Mouse (Mus musculus) heart, embryonic 16.5 days (tissue): ENCODE measurements around the gene Tsc22d1. TPM values are rescaled to one million over a fixed set of nuclear protein-coding genes. Genes with fewer than 3 reads are reported as not detected.

ENCODE experiments used
- ATAC-seq: fragments of 200-750 bp; cut with Nextera tagmentation; replicated peaks from 2 replicates; pipeline ENCODE4 v1.8.0; 2017; ENCODE audit warnings: moderate number of reproducible peaks; ENCODE audit not compliant: insufficient read depth, low FRiP score; ENCODE audit errors: extremely low read depth
- H3K27ac ChIP-seq: fragments of 300-500 bp; sonication (generic); 2 replicates; pipeline ENCODE4 v1.5.1; 2014; ENCODE audit warnings: mild to moderate bottlenecking, low read length, control low read depth, moderate library complexity
- H3K27me3 ChIP-seq: fragments of 300-500 bp; sonication (generic); 2 replicates; pipeline ENCODE4 v1.6.1; 2014; ENCODE audit warnings: low read length, mixed read lengths; ENCODE audit not compliant: control insufficient read depth, insufficient read depth
- H3K36me3 ChIP-seq: fragments of 300-500 bp; sonication (generic); 2 replicates; pipeline ENCODE4 v1.6.1; 2014; ENCODE audit not compliant: control insufficient read depth, insufficient read depth
- H3K4me1 ChIP-seq: fragments of 300-500 bp; sonication (generic); 2 replicates; pipeline ENCODE4 v1.6.1; 2014; ENCODE audit warnings: low read length, mixed read lengths; ENCODE audit not compliant: control insufficient read depth, insufficient read depth
- H3K4me2 ChIP-seq: fragments of 300-500 bp; sonication (generic); 2 replicates; pipeline ENCODE4 v1.6.1; 2014; ENCODE audit warnings: low read depth, mild to moderate bottlenecking, control low read depth, low read length
- H3K4me3 ChIP-seq: fragments of 300-500 bp; sonication (generic); 2 replicates; pipeline ENCODE4 v1.5.1; 2014; ENCODE audit warnings: mild to moderate bottlenecking, control low read depth, low read length
- H3K9ac ChIP-seq: fragments of 300-500 bp; sonication (generic); 2 replicates; pipeline ENCODE4 v1.6.1; 2014; ENCODE audit warnings: low read length, control low read depth
- H3K9me3 ChIP-seq: fragments of 300-500 bp; sonication (generic); replicated peaks from 2 replicates; pipeline ENCODE4 v1.6.1; 2016; ENCODE audit warnings: low read length; ENCODE audit not compliant: control insufficient read depth
- WGBS: fragments of 180-500 bp; shearing (Covaris S2); extraction: QIAGEN DNeasy Blood & Tissue Kit; methylation state at CpG from one replicate; pipeline ENCODE4 v1.1.7; 2014; 5-methylcytosine and 5-hydroxymethylcytosine counted together
- polyA plus RNA-seq: library from polyadenylated mRNA; unstranded; fragments of >200 nt; fragmentation: Nextera tagmentation; extraction: Ambion mirVana; gene quantifications from 2 replicates; pipeline ENCODE4 v1.2.1, GENCODE M21; 2015

Gene Tsc22d1
- polyA plus RNA-seq, 1 experiment from 2014 or later, result 367 TPM

- H3K9ac ChIP-seq, result no peak overlapping the region
- H3K4me2 ChIP-seq, result no peak overlapping the region
- WGBS, result 65% methylated on average over 8 of the region's 9 CpGs
- no peak for ATAC-seq
- no peaks in the 10 kb centered on the region for H3K9me3 ChIP-seq
- H3K27me3 ChIP-seq, result no peaks in the 10 kb centered on the region
- peaks cover 2% of the 10 kb centered on the region for H3K4me1 ChIP-seq
- no peaks in the 10 kb centered on the region for H3K36me3 ChIP-seq
- H3K27ac ChIP-seq, result no peak overlapping the region
- no peak overlapping the region for H3K4me3 ChIP-seq
These were observed 113.1 kb downstream of the Tsc22d1 start for GRCm38 (mm10) chr14:76527758-76528313.

- Histone ChIP-seq H3K4me2 (no peak overlapping the region), H3K36me3 (no peaks in the 10 kb centered on the region), H3K27me3 (no peaks in the 10 kb centered on the region), H3K4me3 (no peak overlapping the region), H3K4me1 (peaks cover 10% of the 10 kb centered on the region), H3K9me3 (no peaks in the 10 kb centered on the region), H3K27ac (peak overlapping the region; percentile 28; the same call in 1 of the 2 replicates), H3K9ac (no peak overlapping the region)
- no peak for ATAC-seq
- WGBS, result 27% methylated on average over 5 of the region's 5 CpGs
These were observed 113.9 kb downstream of the Tsc22d1 start for GRCm38 (mm10) chr14:76528641-76529040.

- Histone ChIP-seq H3K4me1 (peaks cover 10% of the 10 kb centered on the region), H3K4me2 (no peak overlapping the region), H3K27ac (no peak overlapping the region), H3K36me3 (no peaks in the 10 kb centered on the region), H3K9ac (no peak overlapping the region), H3K9me3 (no peaks in the 10 kb centered on the region), H3K4me3 (no peak overlapping the region), H3K27me3 (no peaks in the 10 kb centered on the region)
- 85% methylated on average over 7 of the region's 7 CpGs for WGBS
- no peak for ATAC-seq
These were observed 116.4 kb downstream of the Tsc22d1 start for GRCm38 (mm10) chr14:76531027-76531660.

GRCm38 (mm10) chr14:76532257-76533169 lies 117.8 kb downstream of the Tsc22d1 start:
- WGBS, result 28% methylated on average over 20 of the region's 20 CpGs

GRCm38 (mm10) chr14:76533170-76533815 lies 118.5 kb downstream of the Tsc22d1 start:
- peak overlapping the region; percentile 64 for H3K4me2 ChIP-seq
- no peaks in the 10 kb centered on the region for H3K27me3 ChIP-seq
- H3K9me3 ChIP-seq, result no peaks in the 10 kb centered on the region
- H3K36me3 ChIP-seq, result no peaks in the 10 kb centered on the region
- peak overlapping the region; percentile 53; the same call in 1 of the 2 replicates for H3K27ac ChIP-seq
- H3K9ac ChIP-seq, result peak overlapping the region; percentile 59
- peaks cover 8% of the 10 kb centered on the region for H3K4me1 ChIP-seq
- H3K4me3 ChIP-seq, result peak overlapping the region; percentile 37
- WGBS, result 21% methylated on average over 10 of the region's 10 CpGs
- no peak; the same call in 1 of the 2 replicates for ATAC-seq

More at GRCm38 (mm10) chr14:76532257-76533169, 117.8 kb downstream of the Tsc22d1 start:
- H3K27me3 ChIP-seq, result no peaks in the 10 kb centered on the region
- peak overlapping the region; percentile 59 for H3K9ac ChIP-seq
- ATAC-seq, result peak; percentile 62; the same call in 1 of the 2 replicates
- H3K27ac ChIP-seq, result peak overlapping the region; percentile 53; the same call in 1 of the 2 replicates
- peak overlapping the region; percentile 37 for H3K4me3 ChIP-seq
- no peaks in the 10 kb centered on the region for H3K9me3 ChIP-seq
- peak overlapping the region; percentile 64 for H3K4me2 ChIP-seq
- no peaks in the 10 kb centered on the region for H3K36me3 ChIP-seq
- H3K4me1 ChIP-seq, result peaks cover 8% of the 10 kb centered on the region

- no peak overlapping the region for H3K4me3 ChIP-seq
- H3K4me1 ChIP-seq, result peaks cover 8% of the 10 kb centered on the region
- H3K36me3 ChIP-seq, result no peaks in the 10 kb centered on the region
- no peak overlapping the region for H3K4me2 ChIP-seq
- H3K9ac ChIP-seq, result no peak overlapping the region
- H3K27me3 ChIP-seq, result no peaks in the 10 kb centered on the region
- no peak overlapping the region for H3K27ac ChIP-seq
- H3K9me3 ChIP-seq, result no peaks in the 10 kb centered on the region
- WGBS, result 92% methylated on average over 1 of the region's 1 CpGs
- ATAC-seq, result no peak
These were observed 120.3 kb downstream of the Tsc22d1 start for GRCm38 (mm10) chr14:76535096-76535495.

- H3K9ac ChIP-seq, result no peak overlapping the region
- H3K4me2 ChIP-seq, result no peak overlapping the region
- no peaks in the 10 kb centered on the region for H3K36me3 ChIP-seq
- peaks cover 12% of the 10 kb centered on the region for H3K4me1 ChIP-seq
- H3K27ac ChIP-seq, result no peak overlapping the region
- WGBS, result 38% methylated on average over 6 of the region's 6 CpGs
- ATAC-seq, result no peak
- no peak overlapping the region for H3K4me3 ChIP-seq
- H3K27me3 ChIP-seq, result no peaks in the 10 kb centered on the region
- no peaks in the 10 kb centered on the region for H3K9me3 ChIP-seq
These were observed 122.2 kb downstream of the Tsc22d1 start for GRCm38 (mm10) chr14:76536921-76537320.

- H3K27ac ChIP-seq, result no peak overlapping the region
These were observed 125.4 kb downstream of the Tsc22d1 start for GRCm38 (mm10) chr14:76540005-76540670.

More at GRCm38 (mm10) chr14:76540005-76540670, 125.4 kb downstream of the Tsc22d1 start:
- no peaks in the 10 kb centered on the region for H3K36me3 ChIP-seq
- H3K4me1 ChIP-seq, result peaks cover 6% of the 10 kb centered on the region
- H3K9me3 ChIP-seq, result no peaks in the 10 kb centered on the region
- no peak overlapping the region for H3K9ac ChIP-seq
- WGBS, result 93% methylated on average over 5 of the region's 5 CpGs
- H3K4me2 ChIP-seq, result no peak overlapping the region
- H3K4me3 ChIP-seq, result no peak overlapping the region
- ATAC-seq, result no peak
- H3K27me3 ChIP-seq, result no peaks in the 10 kb centered on the region
